Mouse (Mus musculus) thymus, adult 2 months (tissue): ENCODE data around the gene Tmem200b. TPM values are rescaled to one million over a fixed set of nuclear protein-coding genes. Genes with fewer than 3 reads are reported as not detected.

Experiments used
- DNase-seq: peaks from one replicate; pipeline ENCODE4 v3.0.0; 2021
- H3K27ac ChIP-seq: fragments of 200-500 bp; 2 replicates; pipeline ENCODE4 v1.5.1; 2012; ENCODE audit warnings: low read length, control low read depth; ENCODE audit not compliant: control insufficient read depth, insufficient read depth
- H3K27me3 ChIP-seq: fragments of 200-500 bp; 2 replicates; pipeline ENCODE4 v1.6.1; 2012; ENCODE audit warnings: mild to moderate bottlenecking, low read length, moderate library complexity, mixed read lengths; ENCODE audit not compliant: control insufficient read depth, insufficient read depth
- H3K36me3 ChIP-seq: fragments of 200-500 bp; 2 replicates; pipeline ENCODE4 v1.6.1; 2012; ENCODE audit warnings: mild to moderate bottlenecking, low read length, moderate library complexity; ENCODE audit not compliant: control insufficient read depth, insufficient read depth
- H3K4me1 ChIP-seq: fragments of 200-500 bp; replicated peaks from 2 replicates; pipeline ENCODE4 v1.6.1; 2012; ENCODE audit warnings: low read length; ENCODE audit not compliant: control insufficient read depth, insufficient read depth
- H3K4me3 ChIP-seq: fragments of 200-500 bp; 2 replicates; pipeline ENCODE4 v1.5.1; 2012; ENCODE audit warnings: mild to moderate bottlenecking, low read length, control low read depth, moderate library complexity; ENCODE audit not compliant: control insufficient read depth, insufficient read depth
- CTCF ChIP-seq: fragments of 200-500 bp; IDR thresholded peaks from 2 replicates; pipeline ENCODE4 v1.5.1; 2012; ENCODE audit warnings: mild to moderate bottlenecking, control low read depth, low read length, moderate library complexity, borderline replicate concordance; ENCODE audit not compliant: control insufficient read depth, poor library complexity, insufficient read depth; ENCODE audit errors: extremely low read depth
- POLR2A ChIP-seq: fragments of 200-500 bp; IDR thresholded peaks from 2 replicates; pipeline ENCODE4 v1.6.1; 2012; ENCODE audit warnings: mild to moderate bottlenecking, low read length, control low read depth, moderate library complexity; ENCODE audit not compliant: control insufficient read depth, poor library complexity, insufficient read depth; ENCODE audit errors: extremely low read depth
- WGBS: fragments of 180-500 bp; shearing (Covaris S2); methylation state at CpG from one replicate; pipeline ENCODE4 v1.1.7; 2018; 5-methylcytosine and 5-hydroxymethylcytosine counted together
- polyA plus RNA-seq: library from polyadenylated mRNA; depleted of rRNA; stranded (reverse); fragments of >200 nt; gene quantifications from 2 replicates; pipeline ENCODE4 v1.2.3, GENCODE M21; 2012

Gene Tmem200b
- polyA plus RNA-seq, 1 experiment, result 4.9 TPM

- Histone ChIP-seq H3K27ac (no peak overlapping the region), H3K4me3 (no peak overlapping the region), H3K36me3 (peaks cover 82% of the 10 kb centered on the region), H3K4me1 (no peaks in the 10 kb centered on the region), H3K27me3 (no peaks in the 10 kb centered on the region)
- WGBS, result 96% methylated on average over 8 of the region's 8 CpGs
- DNase-seq, result no peak
- TF ChIP-seq CTCF, result no peak
- TF ChIP-seq POLR2A, result no peak
Observed at GRCm38 (mm10) chr4:131897787-131898186, 23.8 kb upstream of the Tmem200b start.

DNA sequence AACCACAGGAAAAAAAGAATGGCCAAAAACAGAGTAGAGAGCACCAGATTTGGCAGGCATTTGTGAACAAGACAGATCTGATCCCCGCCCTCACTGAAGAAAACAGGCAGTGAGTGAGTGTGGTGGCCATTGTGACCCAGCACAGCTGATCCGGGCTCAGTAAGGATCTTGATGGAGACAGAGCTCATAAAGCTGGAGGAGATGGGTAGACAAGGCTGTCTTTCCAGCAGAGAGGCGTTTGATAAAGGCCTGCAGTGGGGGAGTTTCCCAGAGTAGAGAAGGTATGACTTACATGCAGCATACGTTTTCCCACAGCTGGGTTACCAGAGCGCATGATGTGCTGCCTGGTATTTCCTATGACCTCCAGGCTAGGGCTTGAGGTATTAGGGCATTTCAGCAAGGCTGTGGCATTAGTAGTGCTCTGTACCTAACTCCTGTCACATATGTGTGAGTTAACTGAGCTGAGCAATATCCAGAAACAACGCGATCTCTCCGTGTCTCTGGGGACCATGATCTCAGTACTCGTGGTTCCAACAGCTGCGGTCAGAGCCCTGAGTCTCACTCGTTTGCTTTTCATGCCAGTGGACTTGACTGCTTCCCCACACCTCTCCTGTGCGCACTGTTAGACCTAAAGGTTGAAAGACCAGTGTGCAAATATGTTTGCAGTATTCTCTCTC, 22.9 kb upstream of the Tmem200b start:
- no peak for DNase-seq
- Histone ChIP-seq H3K36me3 (peaks cover 74% of the 10 kb centered on the region), H3K4me3 (no peak overlapping the region), H3K4me1 (no peaks in the 10 kb centered on the region), H3K27ac (no peak overlapping the region), H3K27me3 (no peaks in the 10 kb centered on the region)
- no peak for TF ChIP-seq CTCF
- no peak for TF ChIP-seq POLR2A
- WGBS, result 97% methylated on average over 12 of the region's 12 CpGs

DNA sequence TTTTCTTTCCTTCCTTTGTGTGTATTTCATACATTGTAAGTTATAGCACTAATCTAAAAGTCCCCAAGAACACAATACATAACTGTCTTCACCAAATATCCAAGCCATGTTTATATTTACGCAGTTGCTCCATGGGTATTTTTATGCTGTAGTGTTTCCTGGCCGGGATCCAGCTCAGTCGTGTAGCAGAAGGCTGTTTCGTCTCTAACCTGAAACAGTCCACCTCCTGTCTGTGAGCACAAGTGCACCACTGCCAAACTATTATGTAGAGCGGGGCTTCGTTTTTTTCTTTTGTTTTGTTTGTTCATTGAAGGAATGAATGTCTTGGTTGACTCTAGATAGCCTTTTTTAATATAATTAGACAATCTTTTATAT, 22.4 kb upstream of the Tmem200b start:
- DNase-seq, result no peak
- WGBS, result 92% methylated on average over 6 of the region's 6 CpGs
- no peaks in the 10 kb centered on the region for H3K27me3 ChIP-seq
- TF ChIP-seq CTCF, result no peak
- no peak for TF ChIP-seq POLR2A
- no peak overlapping the region for H3K27ac ChIP-seq
- no peak overlapping the region for H3K4me3 ChIP-seq
- peaks cover 68% of the 10 kb centered on the region for H3K36me3 ChIP-seq
- H3K4me1 ChIP-seq, result no peaks in the 10 kb centered on the region

DNA sequence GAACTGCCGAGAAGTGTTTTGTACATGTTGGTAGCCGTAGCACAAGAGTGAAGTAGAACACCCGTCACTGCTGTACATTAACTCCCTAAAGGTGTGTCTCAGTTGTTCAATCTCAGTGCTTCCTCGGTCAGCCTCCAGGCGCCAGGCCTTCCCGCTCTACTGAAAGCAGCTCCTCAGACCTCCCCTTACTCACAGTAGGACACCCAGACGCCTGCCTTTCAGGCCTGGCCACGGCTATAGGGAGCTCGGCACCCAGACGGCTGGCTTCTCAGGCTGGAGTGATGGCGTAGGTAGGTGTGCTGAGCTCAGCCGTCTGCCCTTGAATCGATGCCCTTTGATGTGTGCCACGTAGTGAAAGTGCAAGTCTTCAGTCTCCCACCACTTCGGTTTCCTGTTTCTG, 20.5 kb upstream of the Tmem200b start:
- TF ChIP-seq CTCF (no peak), POLR2A (no peak)
- Histone ChIP-seq H3K27ac (no peak overlapping the region), H3K36me3 (peaks cover 57% of the 10 kb centered on the region), H3K27me3 (no peaks in the 10 kb centered on the region), H3K4me1 (no peaks in the 10 kb centered on the region), H3K4me3 (no peak overlapping the region)
- DNase-seq, result no peak
- 85% methylated on average over 15 of the region's 15 CpGs for WGBS

DNA sequence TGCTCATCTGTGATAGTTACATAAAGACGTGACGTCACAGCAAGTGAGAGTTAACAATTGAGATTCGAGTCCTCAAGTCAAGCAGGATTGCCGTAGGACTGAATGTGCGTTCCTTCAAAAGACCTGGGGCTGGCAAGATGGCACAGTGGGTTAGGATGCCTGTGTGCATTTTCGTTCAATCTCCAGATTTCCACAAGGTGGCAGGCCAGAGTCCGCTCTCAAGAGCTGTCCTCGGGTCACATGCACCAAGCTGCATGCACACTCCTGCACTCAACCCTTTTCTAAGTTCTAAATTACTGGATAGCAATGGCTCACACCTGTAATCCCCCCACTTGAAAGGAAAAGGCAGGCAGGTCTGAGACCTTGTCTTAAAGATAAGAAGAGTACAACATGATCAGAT, 17.1 kb upstream of the Tmem200b start:
- TF ChIP-seq CTCF (0 out of 2 replicates have a peak, but pooled peaks have one; percentile 34), POLR2A (no peak)
- peak; percentile 50 for DNase-seq

GRCm38 (mm10) chr4:131906423-131906822, 15.1 kb upstream of the Tmem200b start:
- WGBS, result 93% methylated on average over 6 of the region's 6 CpGs

More for the DNA sequence above, 17.1 kb upstream of the Tmem200b start:
- WGBS, result 73% methylated on average over 8 of the region's 8 CpGs
- Histone ChIP-seq H3K36me3 (peaks cover 32% of the 10 kb centered on the region), H3K4me1 (no peaks in the 10 kb centered on the region), H3K27ac (no peak overlapping the region), H3K4me3 (no peak overlapping the region), H3K27me3 (no peaks in the 10 kb centered on the region)

GRCm38 (mm10) chr4:131907912-131908311, 13.7 kb upstream of the Tmem200b start:
- H3K4me3 ChIP-seq, result no peak overlapping the region
- no peak for DNase-seq
- WGBS, result 100% methylated on average over 3 of the region's 3 CpGs
- peaks cover 10% of the 10 kb centered on the region for H3K4me1 ChIP-seq
- H3K27me3 ChIP-seq, result no peaks in the 10 kb centered on the region
- no peaks in the 10 kb centered on the region for H3K36me3 ChIP-seq
- TF ChIP-seq CTCF (no peak), POLR2A (no peak)
- no peak overlapping the region for H3K27ac ChIP-seq

More at GRCm38 (mm10) chr4:131906423-131906822, 15.1 kb upstream of the Tmem200b start:
- Histone ChIP-seq H3K27ac (no peak overlapping the region), H3K4me1 (peaks cover 10% of the 10 kb centered on the region), H3K27me3 (no peaks in the 10 kb centered on the region), H3K4me3 (no peak overlapping the region), H3K36me3 (peaks cover 12% of the 10 kb centered on the region)
- no peak for DNase-seq
- TF ChIP-seq CTCF (no peak), POLR2A (no peak)
